Mouse (Mus musculus): ENCODE data around the gene Olfr279. TPM values are rescaled to one million over a fixed set of nuclear protein-coding genes. Genes with fewer than 3 reads are reported as not detected.

Gene Olfr279
- polyA plus RNA-seq, 1 experiment from 2014 or later, result not detected

GRCm38 (mm10) chr15:98482701-98483100, 9.5 kb upstream of the Olfr279 start, which contains the start of gene Lalba:
Gene Lalba, minus strand, starts transcription at chr15:98482721.
- WGBS, result 59% methylated on average over 3 of the region's 3 CpGs
- ATAC-seq (ENCODE audit: low FRiP score) (no peak), DNase-seq (ENCODE audit: low spot score) (no peak)
- no peaks in the 10 kb centered on the region for H3K4me1 ChIP-seq (replicated peaks; ENCODE audit: control insufficient read depth, insufficient read depth, low read length)
- H3K4me3 ChIP-seq (replicated peaks; ENCODE audit: low read length), result no peak within 1 kb of the TSS
- no peaks in the 10 kb centered on the region for H3K36me3 ChIP-seq (replicated peaks; ENCODE audit: control insufficient read depth, insufficient read depth)
- H3K4me2 ChIP-seq (replicated peaks), result no peak within 1 kb of the TSS
- H3K9me3 ChIP-seq (ENCODE audit: control insufficient read depth, low read length), result no peaks in the 10 kb centered on the region
- no peak within 1 kb of the TSS for H3K27ac ChIP-seq
- H3K27me3 ChIP-seq (ENCODE audit: control insufficient read depth, insufficient read depth, low read length), result no peaks in the 10 kb centered on the region
- no peak within 1 kb of the TSS for H3K9ac ChIP-seq

GRCm38 (mm10) chr15:98483907-98484886, 8.0 kb upstream of the Olfr279 start:
- H3K27ac ChIP-seq, result no peak overlapping the region
- no peak overlapping the region for H3K4me3 ChIP-seq (replicated peaks; ENCODE audit: low read length)
- H3K4me2 ChIP-seq (replicated peaks), result no peak overlapping the region
- H3K9ac ChIP-seq, result no peak overlapping the region
- no peak for ATAC-seq (ENCODE audit: low FRiP score)
- DNase-seq (ENCODE audit: low spot score), result no peak
- no peaks in the 10 kb centered on the region for H3K9me3 ChIP-seq (ENCODE audit: control insufficient read depth, low read length)
- no peaks in the 10 kb centered on the region for H3K4me1 ChIP-seq (replicated peaks; ENCODE audit: control insufficient read depth, insufficient read depth, low read length)
- no peaks in the 10 kb centered on the region for H3K36me3 ChIP-seq (replicated peaks; ENCODE audit: control insufficient read depth, insufficient read depth)
- 74% methylated on average over 18 of the region's 18 CpGs for WGBS
- H3K27me3 ChIP-seq (ENCODE audit: control insufficient read depth, insufficient read depth, low read length), result no peaks in the 10 kb centered on the region

DNA sequence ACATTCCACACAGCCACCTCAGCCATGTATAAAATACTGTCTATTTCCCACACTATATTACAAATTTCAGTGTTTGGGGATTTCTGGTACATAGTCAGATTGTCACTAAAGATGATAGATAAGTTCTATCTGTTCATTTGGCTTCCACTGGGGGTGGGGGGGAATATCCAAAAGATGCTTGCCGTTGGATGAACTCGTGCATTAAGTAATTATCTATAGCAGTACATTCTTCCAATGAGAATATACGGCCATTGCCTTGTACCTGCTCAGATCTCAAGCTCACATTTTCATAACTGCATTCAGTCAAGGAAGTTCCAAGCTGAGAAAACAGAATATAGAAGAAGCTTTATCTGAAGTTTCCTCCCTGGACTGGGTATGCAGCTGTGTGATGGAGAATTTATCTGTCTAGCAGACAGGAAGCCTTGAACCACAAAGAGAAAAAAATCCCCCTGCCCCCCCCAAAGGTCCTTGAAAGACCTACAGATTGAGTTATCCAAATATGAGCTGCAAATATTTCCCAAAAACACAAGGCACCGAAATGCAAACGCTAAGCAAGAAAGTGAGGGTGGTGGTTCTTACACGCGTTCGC, 5.7 kb upstream of the Olfr279 start:
- WGBS, result 95% methylated on average over 8 of the region's 8 CpGs

GRCm38 (mm10) chr15:98491332-98491731, 870 bp upstream of the Olfr279 start:
- ATAC-seq (ENCODE audit: low FRiP score) (no peak), DNase-seq (ENCODE audit: low spot score) (no peak)
- no peak overlapping the region for H3K27ac ChIP-seq
- WGBS, result 86% methylated on average over 2 of the region's 2 CpGs
- H3K36me3 ChIP-seq (replicated peaks; ENCODE audit: control insufficient read depth, insufficient read depth), result no peaks in the 10 kb centered on the region
- no peak overlapping the region for H3K4me2 ChIP-seq (replicated peaks)
- H3K4me3 ChIP-seq (replicated peaks; ENCODE audit: low read length), result no peak overlapping the region
- H3K9me3 ChIP-seq (ENCODE audit: control insufficient read depth, low read length), result no peaks in the 10 kb centered on the region
- H3K9ac ChIP-seq, result no peak overlapping the region
- no peaks in the 10 kb centered on the region for H3K27me3 ChIP-seq (ENCODE audit: control insufficient read depth, insufficient read depth, low read length)
- H3K4me1 ChIP-seq (replicated peaks; ENCODE audit: control insufficient read depth, insufficient read depth, low read length), result no peaks in the 10 kb centered on the region

More for the DNA sequence above, 5.7 kb upstream of the Olfr279 start:
- no peaks in the 10 kb centered on the region for H3K4me1 ChIP-seq (replicated peaks; ENCODE audit: control insufficient read depth, insufficient read depth, low read length)
- H3K27ac ChIP-seq, result no peak overlapping the region
- no peak overlapping the region for H3K4me3 ChIP-seq (replicated peaks; ENCODE audit: low read length)
- H3K36me3 ChIP-seq (replicated peaks; ENCODE audit: control insufficient read depth, insufficient read depth), result no peaks in the 10 kb centered on the region
- no peaks in the 10 kb centered on the region for H3K9me3 ChIP-seq (ENCODE audit: control insufficient read depth, low read length)
- ATAC-seq (ENCODE audit: low FRiP score), result no peak
- H3K4me2 ChIP-seq (replicated peaks), result no peak overlapping the region
- no peaks in the 10 kb centered on the region for H3K27me3 ChIP-seq (ENCODE audit: control insufficient read depth, insufficient read depth, low read length)
- H3K9ac ChIP-seq, result no peak overlapping the region
- DNase-seq (ENCODE audit: low spot score), result no peak

DNA sequence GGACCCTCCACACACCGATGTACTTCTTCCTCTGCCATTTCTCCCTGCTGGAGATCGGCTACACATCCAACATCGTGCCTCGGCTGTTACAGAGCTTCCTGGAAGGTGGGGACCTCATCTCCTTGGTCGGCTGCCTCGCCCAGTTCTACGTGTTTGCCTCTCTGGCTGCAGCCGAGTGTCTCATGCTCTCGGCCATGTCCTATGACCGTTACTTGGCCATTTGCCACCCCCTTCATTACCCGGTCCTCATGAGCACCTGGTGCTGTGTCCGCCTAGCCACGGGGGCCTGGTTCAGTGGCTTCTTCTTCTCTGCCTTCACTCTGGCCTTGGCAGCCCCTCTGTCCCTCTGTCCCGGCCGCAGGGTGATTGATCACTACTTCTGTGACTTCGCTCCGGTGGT, 5.4 kb downstream of the Olfr279 start:
- Histone ChIP-seq H3K4me1 (replicated peaks; ENCODE audit: control insufficient read depth, insufficient read depth, low read length) (no peaks in the 10 kb centered on the region), H3K27ac (no peak overlapping the region), H3K36me3 (replicated peaks; ENCODE audit: control insufficient read depth, insufficient read depth) (no peaks in the 10 kb centered on the region), H3K27me3 (ENCODE audit: control insufficient read depth, insufficient read depth, low read length) (no peaks in the 10 kb centered on the region), H3K9ac (no peak overlapping the region), H3K4me2 (replicated peaks) (no peak overlapping the region), H3K4me3 (replicated peaks; ENCODE audit: low read length) (no peak overlapping the region), H3K9me3 (ENCODE audit: control insufficient read depth, low read length) (no peaks in the 10 kb centered on the region)
- ATAC-seq (ENCODE audit: low FRiP score) (no peak), DNase-seq (ENCODE audit: low spot score) (no peak)
- WGBS, result 92% methylated on average over 17 of the region's 17 CpGs

DNA sequence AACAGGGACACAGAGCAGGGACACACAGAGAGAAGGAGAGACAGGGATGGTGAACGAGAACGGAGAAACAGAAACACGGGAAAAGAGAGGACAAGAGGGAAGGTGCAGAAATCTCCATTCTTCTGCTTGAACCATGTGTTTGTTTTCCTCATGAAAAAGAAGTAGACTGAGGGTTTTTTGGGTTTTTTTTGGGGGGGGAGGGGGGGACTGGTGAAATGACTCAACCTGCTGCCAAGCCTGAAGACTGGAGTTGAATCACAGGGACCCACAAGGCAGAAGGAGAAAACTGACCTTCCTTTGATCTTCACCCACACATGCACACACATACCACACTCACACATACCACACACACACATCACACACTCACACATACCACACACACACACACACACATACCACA, 11.1 kb downstream of the Olfr279 start:
- ATAC-seq (ENCODE audit: low FRiP score), result no peak
- 92% methylated on average over 3 of the region's 3 CpGs for WGBS

GRCm38 (mm10) chr15:98504514-98504913, 12.3 kb downstream of the Olfr279 start:
- Histone ChIP-seq H3K4me1 (replicated peaks; ENCODE audit: control insufficient read depth, insufficient read depth, low read length) (no peaks in the 10 kb centered on the region), H3K9me3 (ENCODE audit: control insufficient read depth, low read length) (no peaks in the 10 kb centered on the region), H3K27me3 (ENCODE audit: control insufficient read depth, insufficient read depth, low read length) (no peaks in the 10 kb centered on the region), H3K9ac (no peak overlapping the region), H3K4me2 (replicated peaks) (no peak overlapping the region), H3K27ac (no peak overlapping the region), H3K36me3 (replicated peaks; ENCODE audit: control insufficient read depth, insufficient read depth) (no peaks in the 10 kb centered on the region), H3K4me3 (replicated peaks; ENCODE audit: low read length) (no peak overlapping the region)
- DNase-seq (ENCODE audit: low spot score), result peak; percentile 61
- WGBS, result 13% methylated on average over 18 of the region's 18 CpGs
- no peak for ATAC-seq (ENCODE audit: low FRiP score)

More for the DNA sequence above, 11.1 kb downstream of the Olfr279 start:
- no peaks in the 10 kb centered on the region for H3K9me3 ChIP-seq (ENCODE audit: control insufficient read depth, low read length)
- no peaks in the 10 kb centered on the region for H3K4me1 ChIP-seq (replicated peaks; ENCODE audit: control insufficient read depth, insufficient read depth, low read length)
- H3K9ac ChIP-seq, result no peak overlapping the region
- H3K4me3 ChIP-seq (replicated peaks; ENCODE audit: low read length), result no peak overlapping the region
- H3K27ac ChIP-seq, result no peak overlapping the region
- H3K4me2 ChIP-seq (replicated peaks), result no peak overlapping the region
- no peaks in the 10 kb centered on the region for H3K27me3 ChIP-seq (ENCODE audit: control insufficient read depth, insufficient read depth, low read length)
- no peaks in the 10 kb centered on the region for H3K36me3 ChIP-seq (replicated peaks; ENCODE audit: control insufficient read depth, insufficient read depth)
- no peak for DNase-seq (ENCODE audit: low spot score)

GRCm38 (mm10) chr15:98506253-98506957, 14.2 kb downstream of the Olfr279 start:
- Histone ChIP-seq H3K4me1 (replicated peaks; ENCODE audit: control insufficient read depth, insufficient read depth, low read length) (peaks cover 9% of the 10 kb centered on the region), H3K9me3 (ENCODE audit: control insufficient read depth, low read length) (no peaks in the 10 kb centered on the region), H3K27ac (no peak overlapping the region), H3K36me3 (replicated peaks; ENCODE audit: control insufficient read depth, insufficient read depth) (no peaks in the 10 kb centered on the region), H3K4me3 (replicated peaks; ENCODE audit: low read length) (no peak overlapping the region), H3K9ac (no peak overlapping the region), H3K27me3 (ENCODE audit: control insufficient read depth, insufficient read depth, low read length) (no peaks in the 10 kb centered on the region), H3K4me2 (replicated peaks) (no peak overlapping the region)
- no peak for DNase-seq (ENCODE audit: low spot score)
- 82% methylated on average over 9 of the region's 9 CpGs for WGBS
- ATAC-seq (ENCODE audit: low FRiP score), result no peak

DNA sequence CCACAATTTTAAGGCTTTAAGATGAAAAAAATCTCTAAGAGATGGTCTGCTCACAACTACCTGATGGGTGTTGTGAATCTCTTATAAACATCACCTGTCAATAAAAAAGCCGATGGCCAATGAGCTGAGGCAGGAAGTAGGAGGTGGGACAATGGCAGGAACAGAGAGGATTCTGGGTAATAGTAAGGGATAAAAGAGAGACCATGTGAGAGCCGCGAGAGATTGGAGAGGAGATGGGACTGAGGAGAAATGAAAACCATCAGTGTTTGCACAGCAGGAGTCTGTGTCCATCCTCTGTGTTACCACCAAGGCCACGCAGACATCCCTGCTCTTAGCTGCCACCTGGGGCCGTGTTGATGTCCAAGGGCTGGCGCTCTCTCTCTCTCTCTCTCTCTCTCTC, 15.1 kb downstream of the Olfr279 start:
- no peak for ATAC-seq (ENCODE audit: low FRiP score)
- WGBS, result 84% methylated on average over 6 of the region's 6 CpGs
- H3K9me3 ChIP-seq (ENCODE audit: control insufficient read depth, low read length), result no peaks in the 10 kb centered on the region
- no peak overlapping the region for H3K4me3 ChIP-seq (replicated peaks; ENCODE audit: low read length)
- H3K27me3 ChIP-seq (ENCODE audit: control insufficient read depth, insufficient read depth, low read length), result no peaks in the 10 kb centered on the region
- H3K36me3 ChIP-seq (replicated peaks; ENCODE audit: control insufficient read depth, insufficient read depth), result no peaks in the 10 kb centered on the region
- no peak overlapping the region for H3K27ac ChIP-seq
- H3K4me1 ChIP-seq (replicated peaks; ENCODE audit: control insufficient read depth, insufficient read depth, low read length), result peaks cover 11% of the 10 kb centered on the region
- H3K4me2 ChIP-seq (replicated peaks), result no peak overlapping the region
- no peak for DNase-seq (ENCODE audit: low spot score)
- no peak overlapping the region for H3K9ac ChIP-seq
